Mouse (Mus musculus) adrenal gland, adult (tissue): ENCODE results near the gene Anxa11.
"Not testable (repeated sequence)": the region's sequence is repeated elsewhere in the genome, so short reads cannot be mapped to it uniquely, and the experiment has no call there.

ENCODE experiments used
- DNase-seq, 2 experiments: peaks; one replicate each; pipeline ENCODE4 v3.0.0; 2022 to 2023; ENCODE audit warnings: low spot score in 1 of 2; ENCODE audit not compliant: inconsistent age in 2 of 2

Anxa11 gene

GRCm38 (mm10) chr14:25840961-25841360, 995 bp upstream of the Anxa11 start:
- DNase-seq: peak in 1 of 2 experiments; percentile 37

DNA sequence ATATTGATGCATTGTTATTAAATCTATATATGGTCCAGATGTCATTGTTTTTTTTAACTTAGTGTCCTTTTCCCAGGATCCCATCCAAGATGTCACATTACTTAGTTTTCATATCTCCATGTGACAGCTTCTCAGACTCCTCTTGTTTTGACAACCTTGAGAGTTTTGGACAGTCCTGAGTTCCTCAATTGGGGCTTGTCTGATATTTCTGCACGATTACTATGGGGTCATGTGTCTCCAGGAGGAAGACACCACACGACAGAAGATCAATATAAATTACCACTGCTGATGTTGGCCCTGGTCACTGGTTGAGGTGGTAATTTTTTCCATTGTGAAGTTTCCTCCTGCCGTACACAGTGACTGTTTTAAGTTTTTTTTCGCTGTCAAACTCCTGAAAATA, 377 bp upstream of the Anxa11 start:
- DNase-seq: no peak

DNA sequence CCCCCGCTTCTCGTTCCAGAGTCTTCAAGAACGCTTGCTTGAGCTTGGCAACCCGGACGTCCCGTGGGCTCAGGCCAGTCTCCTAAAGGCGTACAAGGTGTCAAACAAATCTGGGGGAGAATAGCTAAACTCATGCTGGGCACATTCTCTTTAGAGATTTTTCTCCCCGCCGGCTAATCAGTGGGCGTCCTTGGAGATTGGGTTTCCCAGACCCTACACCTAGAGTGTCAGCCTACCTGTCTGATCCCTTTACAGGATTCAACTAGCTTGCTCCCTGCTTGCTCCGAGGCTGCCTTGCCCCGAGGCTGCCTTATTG, 690 bp downstream of the Anxa11 start:
- DNase-seq: peak in 1 of 2 experiments; percentile 86

DNA sequence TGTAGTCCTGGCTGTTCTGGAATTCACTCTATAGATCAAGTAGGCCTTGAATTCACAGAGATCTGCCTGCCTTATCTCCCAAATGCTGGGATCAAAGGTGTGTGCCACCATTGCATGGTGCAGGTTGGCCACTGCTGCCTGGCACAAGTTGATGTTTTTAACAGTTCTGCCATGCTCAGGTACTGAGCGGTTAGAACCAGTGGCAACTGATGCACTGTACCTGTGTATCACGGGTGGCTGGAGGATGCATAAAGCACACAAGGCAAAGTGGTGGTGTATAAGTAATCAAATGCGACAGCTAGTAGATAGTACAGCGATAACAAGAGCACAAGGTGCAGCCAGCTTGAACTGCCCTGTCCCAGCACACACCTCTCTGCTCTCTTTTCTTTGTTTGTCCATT, 2.4 kb downstream of the Anxa11 start:
- peak in 1 of 2 experiments; percentile 20 for DNase-seq

GRCm38 (mm10) chr14:25845832-25846383, 4.0 kb downstream of the Anxa11 start:
- DNase-seq: peak in 1 of 2 experiments; percentile 26

- DNase-seq: peak in 1 of 2 experiments; percentile 29
Observed at GRCm38 (mm10) chr14:25846516-25846915, 4.6 kb downstream of the Anxa11 start.

- peak in 1 of 2 experiments; percentile 36 for DNase-seq
Observed at GRCm38 (mm10) chr14:25847660-25848059, 5.7 kb downstream of the Anxa11 start.

DNA sequence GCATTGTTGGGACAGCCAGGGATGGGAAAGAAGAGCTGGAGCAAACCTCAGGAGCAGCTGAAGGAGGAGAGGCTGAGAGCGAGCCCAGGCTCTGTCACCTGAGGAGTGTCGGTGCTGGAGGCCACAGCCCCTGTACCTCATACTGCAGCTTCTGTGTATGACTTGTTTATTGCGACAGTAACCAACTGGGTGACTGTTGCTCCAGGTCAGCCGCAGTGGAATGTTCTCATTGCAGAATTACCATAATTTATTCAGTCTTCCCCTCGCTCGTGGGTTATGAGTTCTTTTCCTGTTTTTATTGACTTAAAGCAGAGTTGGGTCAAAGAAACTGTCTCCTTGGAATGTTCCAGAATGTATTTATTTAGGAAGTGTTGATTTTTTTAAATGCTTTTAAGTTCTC, 6.3 kb downstream of the Anxa11 start:
- DNase-seq: peak in 1 of 2 experiments; percentile 36

GRCm38 (mm10) chr14:25848708-25849107, 6.8 kb downstream of the Anxa11 start:
- not testable (repeated sequence) for DNase-seq

GRCm38 (mm10) chr14:25850433-25850832, 8.5 kb downstream of the Anxa11 start:
- no peak for DNase-seq

DNA sequence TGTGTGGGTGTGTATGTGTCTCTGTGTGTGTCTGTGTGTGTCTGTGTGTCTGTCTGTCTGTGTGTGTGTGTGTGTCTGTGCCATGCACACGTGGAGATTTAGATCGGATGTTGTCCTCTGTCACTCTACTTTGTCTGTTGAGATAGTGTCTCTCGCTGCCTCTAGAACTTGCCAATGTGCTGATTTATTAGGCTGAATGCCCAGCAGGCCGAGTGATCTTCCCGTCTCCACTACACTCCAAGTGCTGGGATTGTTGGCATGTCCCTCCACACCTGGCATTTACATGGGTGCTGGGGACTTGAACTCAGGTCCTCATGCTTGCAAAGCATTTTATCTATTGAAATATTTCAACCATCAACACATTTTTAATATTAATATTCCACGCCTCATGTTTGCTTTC, 9.2 kb downstream of the Anxa11 start:
- no peak for DNase-seq

DNA sequence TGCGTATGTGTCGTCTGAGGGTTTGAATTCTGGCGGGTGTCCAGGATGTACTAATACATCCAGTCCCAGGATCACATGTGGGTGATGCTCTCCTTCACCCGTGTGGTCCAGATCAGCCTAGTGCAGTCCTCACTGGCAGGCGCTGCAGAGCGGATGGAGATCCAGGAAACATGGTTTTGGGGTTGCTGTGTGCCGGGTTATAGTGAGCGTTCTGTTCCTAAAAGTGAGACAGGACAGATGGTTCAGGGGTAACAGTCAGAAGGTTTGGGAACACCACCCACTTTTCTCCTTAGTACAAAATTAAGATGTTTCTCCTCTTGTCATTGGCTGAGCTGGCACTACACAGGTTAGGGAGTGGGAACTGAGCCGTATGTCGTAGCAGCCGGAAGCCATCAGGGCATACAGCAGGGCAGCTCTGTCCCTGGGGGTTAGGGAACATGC, 10.2 kb downstream of the Anxa11 start:
- no peak for DNase-seq

- no peak for DNase-seq
Observed at GRCm38 (mm10) chr14:25853295-25853694, 11.3 kb downstream of the Anxa11 start.

GRCm38 (mm10) chr14:25853717-25854452, 11.9 kb downstream of the Anxa11 start:
- DNase-seq: peak in 1 of 2 experiments; percentile 48

- DNase-seq: peak in 1 of 2 experiments; percentile 46
Observed at GRCm38 (mm10) chr14:25855241-25855885, 13.4 kb downstream of the Anxa11 start.

GRCm38 (mm10) chr14:25857168-25857621, 15.2 kb downstream of the Anxa11 start:
- DNase-seq: peak; percentile 53 to 77

DNA sequence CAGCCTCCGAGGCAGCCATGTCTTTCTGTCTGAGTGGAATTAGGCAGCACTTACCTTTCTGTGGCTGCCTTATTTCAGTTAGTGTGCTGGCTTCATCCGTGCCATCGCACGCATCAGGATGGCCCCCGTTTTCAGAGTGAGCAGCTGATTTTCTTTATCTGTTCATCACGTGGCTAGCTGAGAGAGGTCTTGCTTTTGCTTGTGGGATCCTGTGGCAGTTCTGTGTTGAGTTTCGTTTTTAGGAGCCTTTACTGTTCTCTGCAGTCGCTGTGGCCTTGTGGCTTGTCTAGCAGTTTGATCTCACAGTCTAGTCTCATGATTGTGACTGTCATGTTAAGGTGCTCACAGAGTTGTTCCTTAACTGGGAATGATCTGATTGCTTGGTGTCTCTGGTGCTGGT, 16.0 kb downstream of the Anxa11 start:
- DNase-seq: no peak

DNA sequence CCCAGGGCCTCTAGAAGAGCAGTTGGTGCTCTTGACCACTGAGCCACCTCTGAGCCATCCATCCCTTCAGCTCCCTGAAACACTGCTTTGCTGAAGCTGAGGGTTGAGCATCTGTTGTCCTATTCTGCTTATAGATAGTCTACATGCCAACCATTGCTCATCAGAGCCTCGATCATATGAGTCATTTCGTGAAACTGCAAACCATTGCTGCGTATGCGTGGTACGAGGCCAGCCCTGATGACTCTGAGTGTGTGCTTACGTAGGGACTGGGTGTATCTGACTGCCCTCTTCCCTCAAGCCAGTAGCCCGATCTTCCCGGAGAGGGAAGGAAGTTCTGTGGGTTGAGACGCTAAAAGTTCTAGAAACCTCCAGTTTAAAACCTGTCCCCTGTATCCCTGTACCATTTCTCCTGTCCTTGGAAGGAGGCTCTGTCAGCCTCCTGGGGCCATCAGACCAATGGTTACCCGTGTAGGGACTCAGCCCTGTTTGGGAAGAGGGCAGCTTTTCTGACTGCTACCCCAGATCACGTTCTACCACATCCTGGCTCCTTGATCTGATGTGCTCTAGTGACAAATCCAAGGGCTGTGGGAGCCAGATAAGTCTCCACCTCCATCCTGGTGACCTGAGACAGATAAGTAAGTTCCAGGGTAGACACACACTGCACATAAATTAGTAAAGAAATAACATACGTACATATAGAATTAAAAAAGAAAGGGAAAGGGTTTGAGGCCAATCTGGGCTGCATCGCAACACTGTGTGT, 20.0 kb downstream of the Anxa11 start:
- DNase-seq: no peak

DNA sequence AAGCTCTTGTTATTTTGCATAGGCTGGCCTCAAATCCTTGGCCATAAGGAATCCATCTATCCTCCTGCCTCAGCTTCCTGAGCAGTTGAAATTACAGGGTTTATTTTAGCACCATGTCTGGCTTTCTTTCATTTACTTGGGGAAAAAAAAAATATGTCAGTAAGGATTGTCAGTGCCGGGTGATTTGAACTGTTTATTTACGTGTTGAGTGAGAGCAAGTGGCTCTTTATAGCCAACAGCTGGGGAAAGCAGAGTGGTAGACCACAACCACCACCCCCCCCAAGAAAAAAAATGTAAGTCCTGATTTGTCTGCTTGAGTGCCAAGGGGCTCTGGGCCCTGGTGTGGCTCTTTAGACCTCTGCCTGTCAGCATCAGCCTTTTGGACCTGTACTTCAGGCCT, 21.8 kb downstream of the Anxa11 start:
- no peak for DNase-seq

DNA sequence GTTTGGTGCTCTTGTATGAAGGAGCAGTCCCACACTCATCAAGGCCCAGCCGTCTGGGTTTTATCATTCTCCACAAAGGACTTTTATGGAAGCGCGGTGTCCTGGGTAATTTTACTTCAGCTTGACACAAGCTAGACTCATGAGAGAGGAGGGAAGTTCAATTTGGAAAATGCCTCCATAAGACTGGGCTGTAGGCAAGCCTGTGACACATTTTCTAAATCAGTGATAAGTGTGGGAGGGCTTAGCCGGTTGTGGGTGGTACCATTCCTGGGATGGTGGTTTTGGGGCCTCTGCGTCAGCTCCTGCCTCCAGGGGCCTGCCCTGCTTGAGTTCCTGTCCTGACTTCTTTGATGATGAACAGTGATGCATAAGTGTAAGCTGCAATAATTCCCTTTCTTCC, 23.3 kb downstream of the Anxa11 start:
- DNase-seq: no peak

GRCm38 (mm10) chr14:25866384-25866783, 24.4 kb downstream of the Anxa11 start:
- no peak for DNase-seq
